Mouse (Mus musculus) kidney, adult 8-10 months (tissue): ENCODE measurements around the gene Get4.

ENCODE experiments used
- DNase-seq, 2 experiments: peaks; one replicate each; pipeline ENCODE4 v3.0.0; 2022

The Get4 gene

GRCm38 (mm10) chr5:139243384-139243783 is 8.7 kb upstream of the Get4 start:
- no peak for DNase-seq

GRCm38 (mm10) chr5:139247767-139248166 is 4.4 kb upstream of the Get4 start:
- DNase-seq, result no peak

- no peak for DNase-seq
These were observed 3.3 kb upstream of the Get4 start for GRCm38 (mm10) chr5:139248846-139249245.

- no peak for DNase-seq
These were observed 845 bp upstream of the Get4 start for GRCm38 (mm10) chr5:139251279-139251678.

- DNase-seq, result no peak
These were observed 416 bp upstream of the Get4 start for GRCm38 (mm10) chr5:139251736-139252080.

GRCm38 (mm10) chr5:139252910-139253245 is 754 bp downstream of the Get4 start:
- DNase-seq, result no peak

GRCm38 (mm10) chr5:139253301-139253741 is 1.2 kb downstream of the Get4 start:
- peak in 1 of 2 experiments; percentile 38 for DNase-seq

- DNase-seq, result no peak
These were observed 2.8 kb downstream of the Get4 start for GRCm38 (mm10) chr5:139254938-139255337.

- DNase-seq, result no peak
These were observed 3.7 kb downstream of the Get4 start for GRCm38 (mm10) chr5:139255777-139256176.

GRCm38 (mm10) chr5:139256211-139256765 is 4.2 kb downstream of the Get4 start:
- no peak for DNase-seq

- no peak for DNase-seq
These were observed 5.1 kb downstream of the Get4 start for GRCm38 (mm10) chr5:139257265-139257664.

GRCm38 (mm10) chr5:139257818-139258217 is 5.7 kb downstream of the Get4 start:
- no peak for DNase-seq

GRCm38 (mm10) chr5:139258371-139259035 is 6.4 kb downstream of the Get4 start:
- DNase-seq, result no peak

GRCm38 (mm10) chr5:139259853-139260252 is 7.7 kb downstream of the Get4 start:
- peak; percentile 48 to 52 for DNase-seq

- DNase-seq, result no peak
These were observed 9.3 kb downstream of the Get4 start for GRCm38 (mm10) chr5:139261403-139261802.

- no peak for DNase-seq
These were observed 15.5 kb downstream of the Get4 start for GRCm38 (mm10) chr5:139267661-139268060.

GRCm38 (mm10) chr5:139270806-139271521 is 18.8 kb downstream of the Get4 start:
- no peak for DNase-seq

GRCm38 (mm10) chr5:139271994-139272554 is 19.9 kb downstream of the Get4 start:
- no peak for DNase-seq

GRCm38 (mm10) chr5:139277287-139277686 is 25.2 kb downstream of the Get4 start:
- no peak for DNase-seq

- DNase-seq, result no peak
These were observed 29.4 kb downstream of the Get4 start for GRCm38 (mm10) chr5:139281373-139282112.

- DNase-seq, result peak; percentile 75 to 91
These were observed 30.1 kb downstream of the Get4 start for GRCm38 (mm10) chr5:139282191-139282590.

- DNase-seq, result no peak
These were observed 31.5 kb downstream of the Get4 start for GRCm38 (mm10) chr5:139283460-139284180.
